Mouse (Mus musculus) gonadal fat pad, adult 2 months (tissue): Measurements from ENCODE around the gene Stra8. TPM values are rescaled to one million over a fixed set of nuclear protein-coding genes. Genes with fewer than 3 reads are reported as not detected.

Experiments
- DNase-seq: peaks from one replicate; pipeline ENCODE4 v3.0.0-alpha.2; 2012; ENCODE audit warnings: low read depth
- polyA plus RNA-seq: library from polyadenylated mRNA; depleted of rRNA; stranded (reverse); fragments of >200 nt; gene quantifications from 2 replicates; pipeline ENCODE4 v1.2.3, GENCODE M21; 2012

Gene Stra8
- polyA plus RNA-seq, 1 experiment = not detected

- no peak for DNase-seq
Measured at GRCm38 (mm10) chr6:34903441-34903840, 16.5 kb upstream of the Stra8 start.

GRCm38 (mm10) chr6:34903851-34904250 is 16.1 kb upstream of the Stra8 start:
- no peak for DNase-seq

DNA sequence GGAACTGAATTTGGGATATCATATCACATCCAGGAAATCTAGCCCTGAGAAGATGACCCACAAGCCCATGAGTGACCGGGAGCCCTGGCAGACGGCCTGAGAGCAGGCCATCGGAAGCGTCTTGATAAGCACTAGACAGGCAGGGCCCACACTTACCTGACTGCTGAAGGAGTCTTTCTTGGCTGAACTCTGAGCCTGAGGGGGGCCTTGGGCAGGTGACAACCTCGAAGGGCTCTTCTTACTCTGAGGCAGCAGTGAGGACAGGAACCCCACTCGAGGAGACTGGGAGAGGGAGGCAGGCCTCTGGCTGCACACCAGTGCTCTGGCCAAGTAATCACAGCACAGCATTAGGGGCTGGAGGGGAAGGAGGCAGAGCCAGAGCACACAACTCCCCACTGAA is 15.6 kb upstream of the Stra8 start:
- no peak for DNase-seq

DNA sequence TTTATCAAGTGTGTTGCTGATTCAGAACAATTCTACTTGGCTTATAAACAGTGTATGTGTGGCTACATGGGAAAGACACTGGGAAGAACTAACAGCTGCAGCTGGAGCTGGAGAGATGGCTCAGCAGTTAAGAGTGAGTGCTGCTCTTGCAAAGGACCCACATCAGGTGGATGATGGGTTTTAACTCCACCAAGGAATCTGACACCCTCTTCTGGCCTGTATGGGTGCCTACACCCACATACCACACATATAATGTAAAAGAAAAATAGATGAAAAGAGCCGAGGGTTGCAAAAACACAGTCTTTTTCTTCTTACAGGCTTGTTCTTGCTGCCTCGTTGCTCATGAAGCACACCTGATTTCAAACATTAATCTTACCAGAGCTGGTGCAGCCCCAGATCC is 13.8 kb upstream of the Stra8 start:
- DNase-seq = no peak

DNA sequence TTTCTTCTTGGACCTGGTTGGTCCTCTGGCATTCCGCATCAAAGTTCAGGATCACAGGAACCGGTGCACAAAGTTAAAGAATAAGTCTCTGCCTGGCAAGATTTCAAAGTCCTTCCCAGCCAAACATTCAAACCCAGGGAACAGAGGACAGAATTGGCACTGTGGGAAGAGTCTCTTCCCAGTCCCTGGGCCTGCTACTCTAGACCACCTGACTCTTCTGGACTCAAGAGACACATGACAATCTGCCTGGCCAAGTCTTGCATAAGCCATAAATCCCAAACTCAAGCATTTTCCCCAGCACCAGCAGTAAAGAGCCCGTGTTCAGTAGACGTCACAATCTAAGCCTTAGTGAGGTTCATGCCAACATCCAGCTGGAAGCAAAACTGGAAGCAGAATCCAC is 13.3 kb upstream of the Stra8 start:
- no peak for DNase-seq

- DNase-seq = no peak
Measured at GRCm38 (mm10) chr6:34907121-34907614, 12.8 kb upstream of the Stra8 start.

DNA sequence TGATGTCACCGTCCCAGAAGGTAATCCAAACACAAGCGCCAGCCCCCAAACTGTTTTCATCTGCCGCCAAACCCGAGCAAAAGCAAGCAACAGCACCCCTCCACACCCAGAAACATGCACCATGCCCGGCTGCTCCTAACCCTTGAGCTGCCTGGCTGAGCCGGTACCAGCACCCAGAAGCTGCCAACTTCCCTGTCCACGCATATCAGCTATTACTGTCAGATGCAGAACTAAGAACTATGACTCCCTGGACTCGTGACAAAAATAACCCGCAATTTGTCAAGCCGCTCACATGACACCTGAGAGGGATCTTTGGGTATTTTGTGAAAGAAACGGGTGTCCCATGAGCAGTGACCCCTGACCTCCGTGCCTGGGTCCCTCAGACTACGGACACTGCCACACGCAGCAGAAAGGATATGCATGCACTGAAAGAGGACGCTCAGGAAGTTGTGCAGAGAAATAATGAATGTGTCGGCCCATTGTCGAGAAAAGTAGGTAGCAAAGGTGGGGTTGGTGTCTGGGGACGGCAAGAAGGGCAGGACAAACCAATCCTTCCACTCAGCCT is 12.2 kb upstream of the Stra8 start:
- no peak for DNase-seq

DNA sequence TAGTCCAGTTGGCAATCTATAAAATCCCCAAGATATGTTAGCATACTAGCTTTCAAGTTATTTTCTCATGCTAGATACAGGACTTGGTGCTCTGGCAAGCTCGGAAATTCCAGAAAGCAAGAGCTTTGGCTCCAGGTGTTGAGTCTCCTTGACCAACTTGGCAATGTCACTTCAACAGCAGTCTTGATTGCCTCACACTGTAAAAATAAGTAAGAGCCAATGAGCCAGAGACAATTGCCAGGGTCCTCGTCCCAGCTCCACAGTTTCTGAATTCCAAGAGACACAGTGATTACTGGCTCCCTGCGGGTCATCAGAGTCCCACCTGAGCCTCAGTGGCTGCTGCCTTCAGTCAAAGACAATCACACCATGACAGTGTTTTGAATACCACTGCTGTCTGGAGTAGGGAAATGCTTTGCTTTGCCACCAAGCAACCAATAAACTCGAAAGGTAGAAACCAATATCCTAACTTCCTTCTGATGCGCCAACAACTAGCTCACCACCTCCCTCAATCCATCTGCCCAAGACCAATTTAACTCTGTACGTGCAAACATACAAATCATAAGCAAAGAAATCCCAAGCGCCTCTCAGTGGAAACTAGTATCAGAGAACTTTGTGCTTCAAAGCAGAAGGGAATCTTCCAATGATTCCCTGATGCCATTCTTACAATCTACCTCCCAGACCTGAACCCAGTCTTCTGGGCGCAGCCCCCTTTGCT is 10.2 kb upstream of the Stra8 start:
- peak; percentile 47 for DNase-seq

DNA sequence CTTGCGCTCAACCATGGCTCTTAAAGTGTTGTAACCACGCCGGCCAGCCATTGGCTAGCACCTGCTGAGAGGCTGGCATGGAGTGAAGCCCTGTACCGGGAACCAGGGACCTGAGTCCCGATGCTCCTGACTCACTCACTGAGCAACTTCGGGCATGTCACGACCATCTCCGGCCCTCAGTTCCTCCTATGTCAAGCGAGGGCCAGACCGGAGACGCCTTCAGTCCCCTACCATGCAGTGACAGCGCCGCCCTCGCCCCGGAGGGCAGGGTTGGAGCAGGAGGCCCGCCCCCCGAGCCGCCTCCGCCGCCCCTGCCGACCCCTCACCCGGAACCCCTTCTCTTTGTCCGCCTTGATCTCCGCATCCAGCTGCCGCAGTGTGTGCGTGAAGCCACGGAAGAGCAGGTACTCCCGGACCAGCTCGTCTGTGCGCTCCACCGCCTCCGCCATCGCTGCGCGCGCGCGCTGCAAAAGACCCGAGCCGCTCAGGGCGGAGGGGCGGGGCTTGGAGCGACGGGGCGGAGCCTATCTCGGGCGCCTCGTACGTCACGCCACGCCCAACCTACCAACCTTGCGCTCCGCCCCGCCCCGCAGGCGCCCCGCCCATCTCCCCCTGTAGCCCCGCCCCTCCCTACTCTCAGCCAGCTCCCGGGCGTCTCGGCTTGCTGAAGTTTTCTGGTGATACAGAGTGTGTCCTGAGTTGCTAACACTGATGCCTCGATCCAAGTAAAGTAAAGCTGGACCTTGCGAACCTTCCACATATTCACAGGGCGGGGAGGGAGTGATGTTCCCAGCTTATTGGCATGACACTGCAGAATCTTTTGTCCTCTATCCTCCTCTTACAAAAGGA is 9.4 kb upstream of the Stra8 start, which contains the start of gene Wdr91:
Wdr91 (minus strand) TSS at position 506 of the 849 bp plus-strand sequence.
- no peak for DNase-seq

DNA sequence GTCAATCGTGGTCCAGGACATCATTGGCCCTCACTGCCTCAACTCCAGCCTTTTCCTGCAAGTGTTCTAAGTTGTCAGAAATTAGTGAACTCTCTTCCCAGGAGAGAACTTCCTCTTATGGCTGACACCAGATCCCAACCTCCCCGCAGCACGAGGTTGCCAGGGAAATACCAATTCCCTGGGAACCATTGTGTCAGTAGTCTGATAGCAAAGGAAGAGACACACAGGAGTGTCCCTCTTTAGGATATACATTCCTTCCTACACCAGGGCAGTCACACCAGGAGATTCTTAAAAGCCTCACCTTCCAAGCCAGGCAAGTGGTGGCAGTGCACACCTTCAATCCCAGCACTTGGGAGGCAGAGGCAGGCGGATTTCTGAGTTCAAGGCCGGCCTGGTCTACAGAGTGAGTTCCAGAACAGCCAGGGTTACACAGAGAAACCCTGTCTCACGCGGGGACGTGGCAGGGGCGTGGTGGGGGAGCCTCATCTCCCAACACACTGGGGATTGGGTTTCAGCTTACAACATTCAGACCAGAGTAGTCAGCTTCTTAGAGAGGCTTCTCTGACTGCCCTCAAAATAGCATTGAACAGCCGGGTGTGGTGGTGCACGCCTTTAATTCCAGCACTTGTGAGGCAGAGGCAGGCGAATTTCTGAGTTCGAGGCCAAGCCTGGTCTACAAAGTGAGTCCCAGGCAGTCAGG is 6.5 kb upstream of the Stra8 start:
- DNase-seq = no peak

DNA sequence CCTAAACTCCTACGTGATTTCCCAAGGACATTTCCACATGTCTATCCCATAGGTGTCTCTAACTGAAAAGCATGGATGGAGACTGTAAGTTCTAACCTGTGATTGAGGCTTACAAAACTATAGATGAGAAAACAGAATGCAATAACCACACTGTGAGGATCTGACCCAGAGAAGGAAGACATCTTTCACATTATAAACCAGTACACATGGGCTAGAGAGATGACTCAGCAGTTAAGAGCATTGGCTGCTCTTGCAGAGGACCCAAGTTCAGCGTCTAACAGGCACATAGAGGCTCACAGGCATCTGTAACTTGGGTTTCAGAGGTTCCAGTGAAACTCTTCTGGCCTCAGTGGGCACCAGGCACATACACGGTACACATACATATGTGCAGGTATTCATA is 5.5 kb upstream of the Stra8 start:
- no peak for DNase-seq

- no peak for DNase-seq
Measured at GRCm38 (mm10) chr6:34919146-34919545, 817 bp upstream of the Stra8 start.

- no peak for DNase-seq
Measured at GRCm38 (mm10) chr6:34920631-34921030, 668 bp downstream of the Stra8 start.

DNA sequence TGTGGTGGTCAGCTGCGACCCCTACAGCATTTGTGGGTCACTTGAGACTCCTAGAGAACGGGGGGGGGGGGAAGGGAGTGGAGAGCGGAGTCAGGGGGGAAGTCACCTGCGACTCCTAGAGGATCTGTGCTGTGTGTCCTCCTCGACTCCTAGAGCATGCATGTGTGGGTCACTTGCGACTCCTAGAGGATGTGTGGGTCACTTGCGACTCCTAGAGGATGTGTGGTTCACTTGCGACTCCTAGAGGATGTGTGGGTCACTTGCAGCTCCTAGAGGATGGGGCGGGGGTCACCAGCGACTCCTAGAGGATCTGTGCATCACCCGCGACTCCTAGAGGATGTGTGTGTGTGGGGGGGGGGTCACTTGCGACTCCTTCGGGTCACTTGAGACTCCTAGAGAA is 2.0 kb downstream of the Stra8 start:
- no peak for DNase-seq

- no peak for DNase-seq
Measured at GRCm38 (mm10) chr6:34927156-34927555, 7.2 kb downstream of the Stra8 start.

GRCm38 (mm10) chr6:34927594-34927993 is 7.6 kb downstream of the Stra8 start:
- DNase-seq = no peak

DNA sequence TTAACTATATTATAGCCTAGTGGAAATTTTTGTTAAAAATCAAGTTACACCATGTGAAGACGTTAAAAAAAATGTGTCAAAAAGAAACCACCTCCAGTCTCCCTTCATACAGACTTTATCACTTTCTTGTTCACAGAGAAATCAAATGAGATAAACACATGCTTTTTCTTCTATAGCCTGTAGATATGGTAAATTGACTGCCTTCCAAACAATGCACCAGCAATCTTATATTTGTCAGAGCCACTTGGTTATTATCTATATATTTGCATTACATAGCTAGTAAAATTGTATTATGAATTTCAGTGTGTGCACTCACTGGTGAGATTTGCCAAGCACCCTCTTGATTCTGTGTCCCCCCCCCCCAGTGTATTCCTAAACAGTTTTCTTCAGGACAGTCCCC is 12.7 kb downstream of the Stra8 start:
- no peak for DNase-seq

DNA sequence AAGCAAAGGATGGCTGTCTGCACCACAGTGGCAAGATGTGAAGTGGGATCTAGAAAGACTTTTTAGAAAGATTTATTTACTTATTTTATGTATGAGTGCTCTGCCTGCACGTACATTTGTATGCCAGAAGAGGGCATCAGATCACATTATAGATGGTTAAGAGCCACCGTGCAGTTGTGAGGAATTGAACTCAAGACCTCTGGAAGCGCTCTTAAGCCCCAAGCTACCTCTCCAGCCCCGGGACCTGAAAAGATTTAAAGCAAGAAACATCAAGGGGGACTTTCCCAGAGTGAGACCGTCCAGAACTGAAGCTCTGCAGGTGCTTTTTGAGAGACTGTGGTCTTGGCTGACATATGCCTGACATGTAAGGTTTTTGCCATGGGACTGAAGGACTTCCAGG is 16.8 kb downstream of the Stra8 start:
- DNase-seq = no peak

DNA sequence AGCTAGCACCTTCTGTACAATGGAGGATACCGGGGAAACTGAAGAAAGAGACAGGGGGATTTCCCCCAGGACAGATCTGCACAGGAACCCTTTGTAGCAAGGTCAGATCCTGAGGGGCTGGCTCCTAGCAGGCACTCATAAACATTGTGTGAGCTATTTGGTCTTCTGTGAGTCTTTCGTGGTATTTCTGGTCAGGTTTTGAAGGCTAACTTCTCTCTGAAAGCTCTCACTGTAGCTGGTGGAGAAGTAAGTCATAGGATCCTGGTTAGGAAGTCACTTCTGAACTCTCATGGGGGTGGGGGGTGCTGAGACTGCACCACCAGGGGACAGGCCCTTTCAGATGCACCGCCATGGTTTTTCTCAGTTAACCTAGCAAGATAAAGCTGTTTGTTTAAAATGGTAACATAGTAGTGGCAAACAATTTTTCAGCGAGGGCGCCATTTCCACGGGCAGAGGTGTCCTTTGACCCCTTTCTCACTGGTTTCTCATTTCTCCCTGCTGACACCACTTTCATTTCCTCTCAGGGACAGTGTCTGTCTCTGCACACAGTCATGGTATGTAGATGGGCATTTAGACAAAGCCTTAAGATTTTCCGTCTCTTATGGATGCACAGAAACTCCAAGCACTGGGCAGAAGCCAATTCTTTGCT is 18.4 kb downstream of the Stra8 start:
- DNase-seq = no peak

DNA sequence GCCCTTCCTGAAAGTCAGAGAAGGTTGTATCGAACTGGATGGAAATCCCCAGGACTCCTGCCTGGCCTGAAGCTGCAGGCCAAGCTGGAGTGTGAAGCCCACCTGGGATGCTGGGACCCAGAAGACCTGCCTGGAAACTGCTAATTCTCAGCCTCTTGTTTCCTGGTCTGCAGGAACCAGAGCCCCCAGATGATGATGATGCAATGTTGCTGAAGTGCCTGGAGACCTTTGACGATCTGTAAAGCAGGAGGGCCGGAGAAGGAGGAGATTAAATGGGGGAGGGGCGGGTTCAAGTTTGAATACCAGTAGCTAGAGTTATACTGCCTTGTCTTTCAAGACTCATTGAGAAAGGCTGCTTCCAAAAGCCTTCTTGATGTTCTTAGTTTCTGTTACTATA is 19.0 kb downstream of the Stra8 start:
- DNase-seq = no peak

GRCm38 (mm10) chr6:34939451-34939850 is 19.5 kb downstream of the Stra8 start:
- DNase-seq = no peak

DNA sequence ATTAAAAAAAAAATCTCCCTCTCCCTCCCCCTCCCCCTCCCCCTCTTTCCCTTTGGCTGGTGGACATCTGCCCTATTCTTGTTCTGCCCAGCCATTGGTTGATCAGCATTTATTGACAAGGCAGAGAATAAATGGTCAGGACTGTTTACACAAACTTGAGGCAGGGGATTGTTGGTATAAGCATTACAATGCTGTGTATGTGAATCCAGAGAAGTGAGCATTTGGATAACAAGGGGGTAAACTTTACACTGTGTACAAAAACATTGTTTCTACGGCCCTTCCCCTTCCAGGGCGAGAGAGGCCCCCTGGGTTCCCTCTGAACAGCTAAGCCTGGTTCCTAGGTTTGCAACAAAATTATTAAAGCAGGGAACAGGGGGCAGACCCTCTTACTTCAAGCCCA is 21.5 kb downstream of the Stra8 start:
- DNase-seq = no peak
